Comparison of ENCODE assay signal across 29 mouse cellular contexts in genomic region chr11:35167176-35167575, GRCm38 (mm10). TPM values are rescaled to one million over a fixed set of nuclear protein-coding genes. Genes with fewer than 3 reads are reported as not detected.
DNase-seq lines count a peak whose midpoint lies in the region; ATAC-seq and TF ChIP-seq lines count a peak whose summit lies in the region.
"Had no signal": no experiment of that assay in that cellular context is flagged by ENCODE, and none has a peak within 500 bp of the region (broad histone marks: within the 10 kb centered on the region; RNA-seq: fewer than 3 reads in every experiment).

No protein-coding gene starts in this region.

- no peak overlapping the region for H3K4me2 ChIP-seq in midbrain, embryonic 11.5 days
- no peak overlapping the region for H3K4me2 ChIP-seq in midbrain, postnatal 0 days (ENCODE audit: low read depth, low read length, poor library complexity, severe bottlenecking)
- no peak overlapping the region for H3K4me2 ChIP-seq in liver, embryonic 12.5 days
- H3K4me2 ChIP-seq: embryonic facial prominence, embryonic 15.5 days; hindbrain, embryonic 12.5 days; intestine, embryonic 15.5 days; midbrain, embryonic 13.5 days had no signal

- H3K27ac ChIP-seq in midbrain, embryonic 11.5 days (ENCODE audit: low read depth, low read length), result no peak overlapping the region
- H3K27ac ChIP-seq in midbrain, postnatal 0 days (ENCODE audit: low read depth, low read length), result no peak overlapping the region
- peak overlapping the region; percentile 33; the same call in 1 of the 2 replicates for H3K27ac ChIP-seq in olfactory bulb, adult 2 months (ENCODE audit: insufficient read depth, low read depth, low read length)
- no peak overlapping the region for H3K27ac ChIP-seq in liver, embryonic 12.5 days
- H3K27ac ChIP-seq: embryonic facial prominence, embryonic 15.5 days; hindbrain, embryonic 12.5 days; hindbrain, postnatal 0 days; intestine, embryonic 15.5 days; midbrain, embryonic 13.5 days had no signal

- H3K27me3 ChIP-seq in midbrain, embryonic 11.5 days (ENCODE audit: control insufficient read depth, insufficient read depth, low read length), result no peaks in the 10 kb centered on the region
- no peaks in the 10 kb centered on the region for H3K27me3 ChIP-seq in midbrain, postnatal 0 days (ENCODE audit: insufficient read depth, low read length)
- no peaks in the 10 kb centered on the region for H3K27me3 ChIP-seq in liver, embryonic 12.5 days (replicated peaks)
- H3K27me3 ChIP-seq: embryonic facial prominence, embryonic 15.5 days; hindbrain, embryonic 12.5 days; intestine, embryonic 15.5 days; megakaryocyte, embryonic 14.5 days; midbrain, embryonic 13.5 days had no signal

- 81% methylated on average over 8 of the region's 8 CpGs for WGBS in midbrain, embryonic 11.5 days
- WGBS in midbrain, postnatal 0 days, result 85% methylated on average over 7 of the region's 8 CpGs
- 50% methylated on average over 8 of the region's 8 CpGs for WGBS in olfactory bulb, adult 2 months
- WGBS in liver, embryonic 12.5 days (ENCODE audit: insufficient replicate concordance), result 70% methylated on average over 8 of the region's 8 CpGs

- TF ChIP-seq CTCF in midbrain, postnatal 0 days (IDR thresholded peaks at IDR 0.05), result no peak
- TF ChIP-seq CTCF in olfactory bulb, adult 2 months (IDR thresholded peaks at IDR 0.05; ENCODE audit: insufficient read depth, low read depth, low read length), result no peak

- no peaks in the 10 kb centered on the region for H3K36me3 ChIP-seq in midbrain, embryonic 11.5 days (ENCODE audit: control insufficient read depth, insufficient read depth, low read length)
- H3K36me3 ChIP-seq in midbrain, postnatal 0 days (ENCODE audit: insufficient read depth, low read length), result no peaks in the 10 kb centered on the region
- H3K36me3 ChIP-seq in liver, embryonic 12.5 days, result no peaks in the 10 kb centered on the region
- H3K36me3 ChIP-seq: hindbrain, embryonic 12.5 days; midbrain, embryonic 13.5 days had no signal

- H3K9ac ChIP-seq in midbrain, embryonic 11.5 days (ENCODE audit: low read length), result no peak overlapping the region
- H3K9ac ChIP-seq in midbrain, postnatal 0 days (replicated peaks; ENCODE audit: low read length, poor library complexity, severe bottlenecking), result no peak overlapping the region
- no peak overlapping the region for H3K9ac ChIP-seq in liver, embryonic 12.5 days
- H3K9ac ChIP-seq: embryonic facial prominence, embryonic 15.5 days; hindbrain, embryonic 12.5 days; intestine, embryonic 15.5 days; midbrain, embryonic 13.5 days had no signal

- no peak overlapping the region for H3K4me3 ChIP-seq in midbrain, embryonic 11.5 days (ENCODE audit: low read depth, low read length)
- H3K4me3 ChIP-seq in midbrain, postnatal 0 days (ENCODE audit: low read depth, low read length), result no peak overlapping the region
- H3K4me3 ChIP-seq in olfactory bulb, adult 2 months (ENCODE audit: insufficient read depth, low read depth, low read length), result no peak overlapping the region
- no peak overlapping the region for H3K4me3 ChIP-seq in liver, embryonic 12.5 days
- H3K4me3 ChIP-seq: embryonic facial prominence, embryonic 15.5 days; hindbrain, embryonic 12.5 days; intestine, embryonic 15.5 days; megakaryocyte, embryonic 14.5 days; midbrain, embryonic 13.5 days had no signal

- TF ChIP-seq POLR2A in olfactory bulb, adult 2 months (IDR thresholded peaks at IDR 0.05; ENCODE audit: insufficient read depth, low read depth, low read length), result no peak

- no peak for ATAC-seq in midbrain, embryonic 11.5 days (ENCODE audit: low FRiP score)
- no peak for ATAC-seq in midbrain, postnatal 0 days (ENCODE audit: low FRiP score)
- no peak for ATAC-seq in liver, embryonic 12.5 days
- ATAC-seq: CD4-positive, CD25-positive, alpha-beta regulatory T cell, adult 4 months; forebrain, embryonic 14.5 days; hindbrain, postnatal 0 days; intestine, embryonic 15.5 days; midbrain, embryonic 13.5 days had no signal

- H3K4me1 ChIP-seq in midbrain, embryonic 11.5 days (ENCODE audit: control insufficient read depth, insufficient read depth, low read length), result no peaks in the 10 kb centered on the region
- no peaks in the 10 kb centered on the region for H3K4me1 ChIP-seq in midbrain, postnatal 0 days (ENCODE audit: insufficient read depth, low read length)
- H3K4me1 ChIP-seq in olfactory bulb, adult 2 months (ENCODE audit: control insufficient read depth, insufficient read depth, low read length), result peaks cover 15% of the 10 kb centered on the region
- no peaks in the 10 kb centered on the region for H3K4me1 ChIP-seq in liver, embryonic 12.5 days
- H3K4me1 ChIP-seq: hindbrain, embryonic 12.5 days; intestine, embryonic 15.5 days; megakaryocyte, embryonic 14.5 days; midbrain, embryonic 13.5 days had no signal

- no peaks in the 10 kb centered on the region for H3K9me3 ChIP-seq in midbrain, embryonic 11.5 days (ENCODE audit: control insufficient read depth, low read length)
- no peaks in the 10 kb centered on the region for H3K9me3 ChIP-seq in midbrain, postnatal 0 days (ENCODE audit: low read length)
- no peaks in the 10 kb centered on the region for H3K9me3 ChIP-seq in liver, embryonic 12.5 days (replicated peaks)
- H3K9me3 ChIP-seq: embryonic facial prominence, embryonic 15.5 days; hindbrain, embryonic 12.5 days; intestine, embryonic 15.5 days; megakaryocyte, embryonic 14.5 days; midbrain, embryonic 13.5 days had no signal

- peak; percentile 37 to 58 for DNase-seq in frontal cortex, adult 2 months (ENCODE audit: extremely low spot score in 1 of 2, low spot score in 1 of 2)
- no peak for DNase-seq in frontal cortex, postnatal 25 days (ENCODE audit: low spot score in 2 of 2)
- DNase-seq in midbrain, embryonic 11.5 days (ENCODE audit: low spot score, missing footprints), result peak; percentile 2
- no peak for DNase-seq in midbrain, postnatal 0 days (ENCODE audit: low spot score)
- peak; percentile 93 for DNase-seq in NIH3T3 (ENCODE audit: low read depth)
- DNase-seq: adrenal gland, postnatal 25 days; cerebellum, adult 18-20 months; cerebellum, postnatal 10 days; gastrocnemius, postnatal 10 days; heart, postnatal 14 days; kidney, adult 2 months; kidney, postnatal 36 days; layer of hippocampus, postnatal 36 days; left cerebral cortex, postnatal 4 days; lung, postnatal 4 days; retina, postnatal 1 day; thymus, adult 2 months had no signal

RNA-seq across cellular contexts. Expression of gene Slit3, which starts 46.2 kb away (rescaled TPM):
- polyA plus RNA-seq in frontal cortex, adult 2 months (2012; rRNA removed), result 10.8 and 11.3 TPM in 2 replicates
- 11.1 and 11.4 TPM in 2 replicates for polyA plus RNA-seq in midbrain, embryonic 11.5 days (2014; fragmentation: Nextera tagmentation; extraction: Ambion mirVana)
- 7.7 and 12.7 TPM in 2 replicates for total RNA-seq in midbrain, postnatal 0 days (2014; rRNA removed)
- 2.2 and 3.6 TPM in 2 replicates for polyA plus RNA-seq in midbrain, postnatal 0 days (2015; fragmentation: Nextera tagmentation; extraction: Ambion mirVana)
- not detected in 2 replicates for polyA plus RNA-seq in olfactory bulb, adult 2 months (2012; ENCODE audit: insufficient read depth, insufficient read length, low replicate concordance, missing spikeins)
- polyA plus RNA-seq in liver, embryonic 12.5 days (2016; fragmentation: Nextera tagmentation; extraction: Ambion mirVana), result 1.1 and 1.6 TPM in 2 replicates
- total RNA-seq: common myeloid progenitor, adult 5-6 weeks; monocyte, adult 5-6 weeks had no signal
- polyA plus RNA-seq: CD4-positive, CD25-positive, alpha-beta regulatory T cell, adult 4 months had no signal

Comparison
In these comparisons a context has a peak if more than half of its experiments do, and no peak if none do; other contexts are left out.
1. DNase-seq: peak in frontal cortex, adult 2 months (2 of 2), midbrain, embryonic 11.5 days (single experiment) and NIH3T3 (single experiment); none in frontal cortex, postnatal 25 days (0 of 2) and midbrain, postnatal 0 days (single experiment).